Mouse (Mus musculus): Measurements from ENCODE around the gene Jarid2. TPM values are rescaled to one million over a fixed set of nuclear protein-coding genes. Genes with fewer than 3 reads are reported as not detected.

The Jarid2 gene
- polyA plus RNA-seq, 1 experiment, result 10.5 TPM

GRCm38 (mm10) chr13:44760761-44761160 is 31.5 kb downstream of the Jarid2 start:
- 85% methylated on average over 1 of the region's 1 CpGs for WGBS
- no peak overlapping the region for H3K27ac ChIP-seq (ENCODE audit: insufficient read depth, low read depth, low read length)
- DNase-seq, result no peak
- no peaks in the 10 kb centered on the region for H3K27me3 ChIP-seq (replicated peaks; ENCODE audit: control insufficient read depth, insufficient read depth, low read length)
- no peak for TF ChIP-seq POLR2A (IDR thresholded peaks at IDR 0.05; ENCODE audit: low read depth, low read length)
- no peak for TF ChIP-seq CTCF (conservative IDR thresholded peaks at IDR 0.05; ENCODE audit: insufficient read depth, insufficient read length, low read depth, low read length)
- peaks cover 6% of the 10 kb centered on the region for H3K4me1 ChIP-seq (ENCODE audit: control insufficient read depth, insufficient read depth, low read length)
- H3K4me3 ChIP-seq (ENCODE audit: insufficient read depth, low read depth, low read length), result no peak overlapping the region
- H3K36me3 ChIP-seq (ENCODE audit: control insufficient read depth, insufficient read depth, low read length), result no peaks in the 10 kb centered on the region

- Histone ChIP-seq H3K4me1 (ENCODE audit: control insufficient read depth, insufficient read depth, low read length) (peaks cover 10% of the 10 kb centered on the region), H3K4me3 (ENCODE audit: insufficient read depth, low read depth, low read length) (no peak overlapping the region), H3K36me3 (ENCODE audit: control insufficient read depth, insufficient read depth, low read length) (no peaks in the 10 kb centered on the region), H3K27me3 (replicated peaks; ENCODE audit: control insufficient read depth, insufficient read depth, low read length) (no peaks in the 10 kb centered on the region), H3K27ac (ENCODE audit: insufficient read depth, low read depth, low read length) (no peak overlapping the region)
- WGBS, result 63% methylated on average over 3 of the region's 3 CpGs
- DNase-seq, result no peak
- TF ChIP-seq POLR2A (IDR thresholded peaks at IDR 0.05; ENCODE audit: low read depth, low read length) (no peak), CTCF (conservative IDR thresholded peaks at IDR 0.05; ENCODE audit: insufficient read depth, insufficient read length, low read depth, low read length) (no peak)
These were observed 33.8 kb downstream of the Jarid2 start for GRCm38 (mm10) chr13:44763068-44763467.

GRCm38 (mm10) chr13:44767751-44768150 is 38.5 kb downstream of the Jarid2 start:
- Histone ChIP-seq H3K27me3 (replicated peaks; ENCODE audit: control insufficient read depth, insufficient read depth, low read length) (no peaks in the 10 kb centered on the region), H3K4me3 (ENCODE audit: insufficient read depth, low read depth, low read length) (no peak overlapping the region)
- WGBS, result 67% methylated on average over 6 of the region's 6 CpGs

GRCm38 (mm10) chr13:44770808-44771605 is 41.7 kb downstream of the Jarid2 start:
- DNase-seq, result no peak
- Histone ChIP-seq H3K27me3 (replicated peaks; ENCODE audit: control insufficient read depth, insufficient read depth, low read length) (no peaks in the 10 kb centered on the region), H3K27ac (ENCODE audit: insufficient read depth, low read depth, low read length) (no peak overlapping the region; the same call in 1 of the 2 replicates), H3K4me1 (ENCODE audit: control insufficient read depth, insufficient read depth, low read length) (peaks cover 16% of the 10 kb centered on the region; the same call in 1 of the 2 replicates), H3K36me3 (ENCODE audit: control insufficient read depth, insufficient read depth, low read length) (no peaks in the 10 kb centered on the region), H3K4me3 (ENCODE audit: insufficient read depth, low read depth, low read length) (no peak overlapping the region)
- WGBS, result 35% methylated on average over 5 of the region's 5 CpGs
- no peak for TF ChIP-seq POLR2A (IDR thresholded peaks at IDR 0.05; ENCODE audit: low read depth, low read length)

More at GRCm38 (mm10) chr13:44767751-44768150, 38.5 kb downstream of the Jarid2 start:
- DNase-seq, result no peak
- H3K36me3 ChIP-seq (ENCODE audit: control insufficient read depth, insufficient read depth, low read length), result no peaks in the 10 kb centered on the region
- peaks cover 9% of the 10 kb centered on the region; the same call in 1 of the 2 replicates for H3K4me1 ChIP-seq (ENCODE audit: control insufficient read depth, insufficient read depth, low read length)
- no peak overlapping the region for H3K27ac ChIP-seq (ENCODE audit: insufficient read depth, low read depth, low read length)
- TF ChIP-seq POLR2A (IDR thresholded peaks at IDR 0.05; ENCODE audit: low read depth, low read length) (no peak), CTCF (conservative IDR thresholded peaks at IDR 0.05; ENCODE audit: insufficient read depth, insufficient read length, low read depth, low read length) (no peak)

GRCm38 (mm10) chr13:44772816-44773215 is 43.5 kb downstream of the Jarid2 start:
- DNase-seq, result no peak
- 94% methylated on average over 3 of the region's 3 CpGs for WGBS
- H3K36me3 ChIP-seq (ENCODE audit: control insufficient read depth, insufficient read depth, low read length), result no peaks in the 10 kb centered on the region
- peaks cover 15% of the 10 kb centered on the region; the same call in 1 of the 2 replicates for H3K4me1 ChIP-seq (ENCODE audit: control insufficient read depth, insufficient read depth, low read length)
- no peak overlapping the region for H3K27ac ChIP-seq (ENCODE audit: insufficient read depth, low read depth, low read length)
- TF ChIP-seq POLR2A (IDR thresholded peaks at IDR 0.05; ENCODE audit: low read depth, low read length) (no peak), CTCF (conservative IDR thresholded peaks at IDR 0.05; ENCODE audit: insufficient read depth, insufficient read length, low read depth, low read length) (no peak)
- H3K4me3 ChIP-seq (ENCODE audit: insufficient read depth, low read depth, low read length), result no peak overlapping the region
- H3K27me3 ChIP-seq (replicated peaks; ENCODE audit: control insufficient read depth, insufficient read depth, low read length), result no peaks in the 10 kb centered on the region

- no peak for DNase-seq
- 82% methylated on average over 4 of the region's 4 CpGs for WGBS
- no peaks in the 10 kb centered on the region for H3K27me3 ChIP-seq (replicated peaks; ENCODE audit: control insufficient read depth, insufficient read depth, low read length)
- H3K36me3 ChIP-seq (ENCODE audit: control insufficient read depth, insufficient read depth, low read length), result no peaks in the 10 kb centered on the region
- no peak for TF ChIP-seq CTCF (conservative IDR thresholded peaks at IDR 0.05; ENCODE audit: insufficient read depth, insufficient read length, low read depth, low read length)
- no peak overlapping the region for H3K27ac ChIP-seq (ENCODE audit: insufficient read depth, low read depth, low read length)
- peaks cover 11% of the 10 kb centered on the region; the same call in 1 of the 2 replicates for H3K4me1 ChIP-seq (ENCODE audit: control insufficient read depth, insufficient read depth, low read length)
- H3K4me3 ChIP-seq (ENCODE audit: insufficient read depth, low read depth, low read length), result no peak overlapping the region
These were observed 45.1 kb downstream of the Jarid2 start for GRCm38 (mm10) chr13:44774351-44774750.

GRCm38 (mm10) chr13:44775396-44775795 is 46.1 kb downstream of the Jarid2 start:
- DNase-seq, result no peak
- Histone ChIP-seq H3K27ac (ENCODE audit: insufficient read depth, low read depth, low read length) (no peak overlapping the region), H3K4me3 (ENCODE audit: insufficient read depth, low read depth, low read length) (no peak overlapping the region), H3K36me3 (ENCODE audit: control insufficient read depth, insufficient read depth, low read length) (no peaks in the 10 kb centered on the region), H3K4me1 (ENCODE audit: control insufficient read depth, insufficient read depth, low read length) (peaks cover 11% of the 10 kb centered on the region; the same call in 1 of the 2 replicates), H3K27me3 (replicated peaks; ENCODE audit: control insufficient read depth, insufficient read depth, low read length) (no peaks in the 10 kb centered on the region)
- no peak for TF ChIP-seq POLR2A (IDR thresholded peaks at IDR 0.05; ENCODE audit: low read depth, low read length)
- no peak for TF ChIP-seq CTCF (conservative IDR thresholded peaks at IDR 0.05; ENCODE audit: insufficient read depth, insufficient read length, low read depth, low read length)
- 60% methylated on average over 3 of the region's 3 CpGs for WGBS
